In genomic region chr2:142222137-142222921, GRCm38 (mm10) we compare ENCODE assay signal across 30 mouse cellular contexts.
DNase-seq lines count a peak whose midpoint lies in the region; ATAC-seq lines count a peak whose summit lies in the region.
"Had no signal": no experiment of that assay in that cellular context is flagged by ENCODE, and none has a peak within 500 bp of the region (broad histone marks: within the 10 kb centered on the region; RNA-seq: fewer than 3 reads in every experiment).

No protein-coding gene starts in this region.

- H3K36me3 ChIP-seq in midbrain, embryonic 14.5 days (ENCODE audit: control insufficient read depth, insufficient read depth, low read length): no peaks in the 10 kb centered on the region
- no peaks in the 10 kb centered on the region for H3K36me3 ChIP-seq in midbrain, embryonic 10.5 days
- no peaks in the 10 kb centered on the region for H3K36me3 ChIP-seq in hindbrain, embryonic 13.5 days
- H3K36me3 ChIP-seq: embryonic facial prominence, embryonic 10.5 days; embryonic facial prominence, embryonic 15.5 days; G1E; heart, embryonic 13.5 days; liver, embryonic 12.5 days; midbrain, embryonic 13.5 days; neural tube, embryonic 13.5 days had no signal

- no peaks in the 10 kb centered on the region for H3K9me3 ChIP-seq in midbrain, embryonic 14.5 days (ENCODE audit: control insufficient read depth, low read length)
- H3K9me3 ChIP-seq in midbrain, embryonic 10.5 days (replicated peaks): no peaks in the 10 kb centered on the region
- no peaks in the 10 kb centered on the region for H3K9me3 ChIP-seq in hindbrain, embryonic 13.5 days
- H3K9me3 ChIP-seq: embryonic facial prominence, embryonic 10.5 days; embryonic facial prominence, embryonic 15.5 days; heart, embryonic 13.5 days; liver, embryonic 12.5 days; midbrain, embryonic 13.5 days; neural tube, embryonic 13.5 days had no signal

- intact Hi-C loops in gastrocnemius, postnatal 36 days (cut with DNase I): no loop called here

- H3K27me3 ChIP-seq in midbrain, embryonic 14.5 days (ENCODE audit: control insufficient read depth, insufficient read depth, low read length): no peaks in the 10 kb centered on the region
- H3K27me3 ChIP-seq in midbrain, embryonic 10.5 days (ENCODE audit: low read depth, poor library complexity, severe bottlenecking): no peaks in the 10 kb centered on the region
- no peaks in the 10 kb centered on the region for H3K27me3 ChIP-seq in hindbrain, embryonic 13.5 days
- H3K27me3 ChIP-seq: embryonic facial prominence, embryonic 15.5 days; heart, embryonic 13.5 days; liver, embryonic 12.5 days; midbrain, embryonic 13.5 days; neural tube, embryonic 13.5 days; Patski had no signal

- ATAC-seq in midbrain, embryonic 14.5 days (ENCODE audit: low FRiP score, low TSS enrichment): no peak
- no peak for ATAC-seq in hindbrain, embryonic 13.5 days (ENCODE audit: low FRiP score)
- ATAC-seq: forebrain, embryonic 14.5 days; intestine, embryonic 16.5 days; liver, embryonic 12.5 days; liver, postnatal 0 days; midbrain, embryonic 13.5 days; Patski had no signal

- H3K4me3 ChIP-seq in midbrain, embryonic 14.5 days (replicated peaks; ENCODE audit: low read depth, low read length): no peak overlapping the region
- no peak overlapping the region for H3K4me3 ChIP-seq in midbrain, embryonic 10.5 days
- H3K4me3 ChIP-seq in hindbrain, embryonic 13.5 days: no peak overlapping the region
- H3K4me3 ChIP-seq: embryonic facial prominence, embryonic 10.5 days; embryonic facial prominence, embryonic 15.5 days; heart, embryonic 13.5 days; left cerebral cortex, adult 2 months; liver, embryonic 12.5 days; midbrain, embryonic 13.5 days; myocyte; neural tube, embryonic 13.5 days had no signal

- peak; percentile 3 to 12 for DNase-seq in cerebellum, postnatal 14 days
- DNase-seq in cerebellum, adult 11-12 months: no peak
- peak; percentile 32 for DNase-seq in midbrain, embryonic 14.5 days
- DNase-seq in midbrain, embryonic 10.5 days (ENCODE audit: low spot score): no peak
- DNase-seq in retina, embryonic 14.5 days (ENCODE audit: low spot score): peak; percentile 85
- no peak for DNase-seq in natural killer cell, adult 2 months (ENCODE audit: low spot score in 2 of 2)
- no peak for DNase-seq in gastrocnemius, postnatal 36 days
- DNase-seq: adrenal gland, postnatal 10 days; cerebellum, adult 11 months; cerebellum, postnatal 25 days; heart, postnatal 10 days; kidney, postnatal 10 days; liver, postnatal 0 days; lung, postnatal 36 days; spleen, adult 18-20 months; thymus, adult 2 months; thymus, postnatal 36 days had no signal

- H3K9ac ChIP-seq in midbrain, embryonic 14.5 days (replicated peaks; ENCODE audit: low read length): no peak overlapping the region
- no peak overlapping the region for H3K9ac ChIP-seq in hindbrain, embryonic 13.5 days
- H3K9ac ChIP-seq: embryonic facial prominence, embryonic 15.5 days; heart, embryonic 13.5 days; liver, embryonic 12.5 days; liver, postnatal 0 days; midbrain, embryonic 13.5 days; neural tube, embryonic 13.5 days had no signal

- H3K4me2 ChIP-seq in midbrain, embryonic 14.5 days (ENCODE audit: low read length): no peak overlapping the region
- H3K4me2 ChIP-seq in hindbrain, embryonic 13.5 days: no peak overlapping the region
- H3K4me2 ChIP-seq: embryonic facial prominence, embryonic 15.5 days; heart, embryonic 13.5 days; liver, embryonic 12.5 days; midbrain, embryonic 13.5 days; neural tube, embryonic 13.5 days had no signal

- 52% methylated on average over 8 of the region's 8 CpGs for WGBS in midbrain, embryonic 14.5 days
- WGBS in midbrain, embryonic 10.5 days: 86% methylated on average over 8 of the region's 8 CpGs
- 55% methylated on average over 8 of the region's 8 CpGs for WGBS in hindbrain, embryonic 13.5 days

- H3K4me1 ChIP-seq in midbrain, embryonic 14.5 days (ENCODE audit: control insufficient read depth, insufficient read depth, low read length): no peaks in the 10 kb centered on the region
- H3K4me1 ChIP-seq in midbrain, embryonic 10.5 days: no peaks in the 10 kb centered on the region
- no peaks in the 10 kb centered on the region for H3K4me1 ChIP-seq in hindbrain, embryonic 13.5 days (replicated peaks)
- H3K4me1 ChIP-seq: embryonic facial prominence, embryonic 10.5 days; embryonic facial prominence, embryonic 15.5 days; liver, embryonic 12.5 days; midbrain, embryonic 13.5 days had no signal

- H3K27ac ChIP-seq in midbrain, embryonic 14.5 days (replicated peaks; ENCODE audit: low read depth, low read length): no peak overlapping the region
- no peak overlapping the region for H3K27ac ChIP-seq in midbrain, embryonic 10.5 days (replicated peaks)
- 0 out of 2 replicates have a peak overlapping the region, but pooled peaks have one; percentile 35 for H3K27ac ChIP-seq in hindbrain, embryonic 13.5 days
- H3K27ac ChIP-seq: embryonic facial prominence, embryonic 10.5 days; embryonic facial prominence, embryonic 15.5 days; heart, embryonic 13.5 days; left cerebral cortex, adult 2 months; liver, embryonic 12.5 days; midbrain, embryonic 13.5 days; neural tube, embryonic 13.5 days had no signal

Comparison
In these comparisons a context has a peak if more than half of its experiments do, and no peak if none do; other contexts are left out.
1. DNase-seq: peak in cerebellum, postnatal 14 days (2 of 2), midbrain, embryonic 14.5 days (single experiment) and retina, embryonic 14.5 days (single experiment); none in cerebellum, adult 11-12 months (single experiment), midbrain, embryonic 10.5 days (single experiment), natural killer cell, adult 2 months (0 of 2) and gastrocnemius, postnatal 36 days (0 of 2).